ENCODE assay signal across 10 mouse cellular contexts in the genomic region with DNA sequence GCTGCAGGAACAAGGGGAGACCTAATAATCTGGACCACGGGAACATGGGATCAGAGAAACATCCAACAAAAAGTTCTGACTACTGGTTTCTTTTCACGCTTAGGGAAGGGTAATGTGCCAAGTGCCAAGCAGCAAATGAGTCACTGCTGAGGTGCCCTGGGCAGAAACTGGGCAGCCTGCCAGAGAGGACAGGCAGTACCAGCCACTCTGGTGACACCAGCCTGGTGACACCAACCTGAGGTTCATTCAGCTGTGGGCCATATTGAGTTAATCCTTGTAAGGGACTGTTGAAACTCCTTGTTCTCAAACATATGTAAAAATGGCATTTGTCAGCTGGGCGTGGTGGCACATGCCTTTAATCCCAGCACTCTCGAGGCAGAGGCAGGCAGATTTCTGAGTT. TPM values are rescaled to one million over a fixed set of nuclear protein-coding genes. Genes with fewer than 3 reads are reported as not detected.
DNase-seq lines count a peak whose midpoint lies in the region; ATAC-seq and TF ChIP-seq lines count a peak whose summit lies in the region.
"Had no signal": no experiment of that assay in that cellular context is flagged by ENCODE, and none has a peak within 500 bp of the region (broad histone marks: within the 10 kb centered on the region; RNA-seq: fewer than 3 reads in every experiment).

No protein-coding gene starts in this region.

- no peak overlapping the region for H3K4me3 ChIP-seq in liver, postnatal 0 days (ENCODE audit: low read depth, low read length)

- no peak for TF ChIP-seq CTCF in liver, postnatal 0 days (IDR thresholded peaks at IDR 0.05; ENCODE audit: low read depth)

- H3K27me3 ChIP-seq in liver, postnatal 0 days (ENCODE audit: insufficient read depth, low read length): no peaks in the 10 kb centered on the region
- H3K27me3 ChIP-seq: embryonic facial prominence, embryonic 12.5 days; limb, embryonic 15.5 days had no signal

- H3K4me2 ChIP-seq in liver, postnatal 0 days (ENCODE audit: low read depth, low read length): no peak overlapping the region

- DNase-seq in cerebellum, adult 18-20 months: peak; percentile 30 to 38
- DNase-seq in 3134 (ENCODE audit: extremely low read depth, insufficient read length, low spot score): peak; percentile 75
- DNase-seq in cerebellum, postnatal 25 days: peak; percentile 21 to 59
- no peak for DNase-seq in liver, postnatal 0 days
- no peak for DNase-seq in thymus, postnatal 14 days
- no peak for DNase-seq in left cerebral cortex, adult 18-20 months (ENCODE audit: low spot score in 2 of 2)
- DNase-seq in layer of hippocampus, adult 9-11 months: no peak

- no peak for ATAC-seq in cerebellum, adult (ENCODE audit: insufficient number of reproducible peaks, low FRiP score, low TSS enrichment)
- ATAC-seq in liver, postnatal 0 days: no peak

- H3K36me3 ChIP-seq in liver, postnatal 0 days (replicated peaks; ENCODE audit: insufficient read depth, low read length): peaks cover 34% of the 10 kb centered on the region

- WGBS in liver, postnatal 0 days (ENCODE audit: insufficient replicate concordance): 83% methylated on average over 4 of the region's 4 CpGs

- peaks cover 32% of the 10 kb centered on the region for H3K4me1 ChIP-seq in liver, postnatal 0 days (ENCODE audit: insufficient read depth)

- no peak for TF ChIP-seq EP300 in liver, postnatal 0 days (IDR thresholded peaks at IDR 0.05; ENCODE audit: low read depth)

- H3K9me3 ChIP-seq in liver, postnatal 0 days (ENCODE audit: low read length): no peaks in the 10 kb centered on the region
- H3K9me3 ChIP-seq: embryonic facial prominence, embryonic 12.5 days; limb, embryonic 15.5 days had no signal

- H3K9ac ChIP-seq in liver, postnatal 0 days (replicated peaks): 0 out of 2 replicates have a peak overlapping the region, but pooled peaks have one; percentile 14
- H3K9ac ChIP-seq: limb, embryonic 15.5 days had no signal

- peak overlapping the region; percentile 97 for H3K27ac ChIP-seq in liver, postnatal 0 days (ENCODE audit: low read depth)

RNA-seq across cellular contexts. Expression of a gene that starts 1.2 kb away (rescaled TPM):
- 21.3 and 25.6 TPM in 2 replicates for polyA plus RNA-seq in liver, postnatal 0 days (2015; fragmentation: Nextera tagmentation; extraction: Ambion mirVana)
- 10 to 100 TPM; 11.6 to 13.2 TPM for total RNA-seq in left cerebral cortex, adult 18-20 months (2021)

RNA-seq across cellular contexts. Expression of a gene that starts 25.2 kb away (rescaled TPM):
- 30.4 and 33.8 TPM in 2 replicates for polyA plus RNA-seq in liver, postnatal 0 days (2015; fragmentation: Nextera tagmentation; extraction: Ambion mirVana)
- total RNA-seq in left cerebral cortex, adult 18-20 months (2021): 10 to 100 TPM; 24.3 to 26.2 TPM

RNA-seq across cellular contexts. Expression of a gene that starts 51.4 kb away (rescaled TPM):
- polyA plus RNA-seq in liver, postnatal 0 days (2015; fragmentation: Nextera tagmentation; extraction: Ambion mirVana): 0.30 and 0.73 TPM in 2 replicates
- total RNA-seq in left cerebral cortex, adult 18-20 months (2021): 1 to 10 TPM; 1.9 to 2.7 TPM

Comparison
In these comparisons a context has a peak if more than half of its experiments do, and no peak if none do; other contexts are left out.
1. DNase-seq: peak in cerebellum, adult 18-20 months (2 of 2), 3134 (single experiment) and cerebellum, postnatal 25 days (2 of 2); none in liver, postnatal 0 days (single experiment), thymus, postnatal 14 days (single experiment), left cerebral cortex, adult 18-20 months (0 of 2) and layer of hippocampus, adult 9-11 months (single experiment).